Comparison of ENCODE assay signal across 10 mouse cellular contexts in genomic region chrX:23363441-23363840, GRCm38 (mm10). TPM values are rescaled to one million over a fixed set of nuclear protein-coding genes. Genes with fewer than 3 reads are reported as not detected.
A peak's percentile ranks its signal among the peaks of the same experiment; 100 is the strongest.
DNase-seq lines count a peak whose midpoint lies in the region; ATAC-seq and TF ChIP-seq lines count a peak whose summit lies in the region.
"Had no signal": no experiment of that assay in that cellular context is flagged by ENCODE, and none has a peak within 500 bp of the region (broad histone marks: within the 10 kb centered on the region; RNA-seq: fewer than 3 reads in every experiment).

No protein-coding gene starts in this region.

- TF ChIP-seq CTCF in lung, postnatal 0 days (IDR thresholded peaks at IDR 0.05) = no peak
- TF ChIP-seq CTCF in forebrain, postnatal 0 days (IDR thresholded peaks at IDR 0.05; ENCODE audit: low read depth) = no peak
- no peak for TF ChIP-seq CTCF in cerebellum, adult 2 months (IDR thresholded peaks at IDR 0.05; ENCODE audit: borderline replicate concordance, insufficient read depth, low read depth, low read length)

- peak overlapping the region; percentile 54 for H3K4me2 ChIP-seq in lung, postnatal 0 days (replicated peaks; ENCODE audit: low read depth, low read length)
- peak overlapping the region; percentile 53 for H3K4me2 ChIP-seq in forebrain, postnatal 0 days (ENCODE audit: low read depth)

- no peak overlapping the region for H3K4me3 ChIP-seq in lung, postnatal 0 days (ENCODE audit: low read depth, low read length)
- peak overlapping the region; percentile 12; the same call in 1 of the 2 replicates for H3K4me3 ChIP-seq in forebrain, postnatal 0 days (ENCODE audit: low read depth, low read length)
- peak overlapping the region; percentile 64; the same call in 1 of the 2 replicates for H3K4me3 ChIP-seq in midbrain, embryonic 10.5 days
- H3K4me3 ChIP-seq in cerebellum, adult 2 months (replicated peaks; ENCODE audit: insufficient read depth, low read depth, low read length) = no peak overlapping the region

- H3K27ac ChIP-seq in lung, postnatal 0 days (ENCODE audit: low read length) = no peak overlapping the region
- H3K27ac ChIP-seq in forebrain, postnatal 0 days (ENCODE audit: low read depth, low read length) = no peak overlapping the region
- H3K27ac ChIP-seq in midbrain, embryonic 10.5 days (replicated peaks) = no peak overlapping the region
- H3K27ac ChIP-seq in cerebellum, adult 2 months (ENCODE audit: insufficient read depth, low read length) = no peak overlapping the region

- no peak for TF ChIP-seq EP300 in lung, postnatal 0 days (IDR thresholded peaks at IDR 0.05)

- no peak overlapping the region for H3K9ac ChIP-seq in lung, postnatal 0 days (replicated peaks; ENCODE audit: low read depth)
- H3K9ac ChIP-seq in forebrain, postnatal 0 days = no peak overlapping the region
- H3K9ac ChIP-seq: liver, postnatal 0 days had no signal

- TF ChIP-seq POLR2A in cerebellum, adult 2 months (IDR thresholded peaks at IDR 0.05; ENCODE audit: borderline replicate concordance, insufficient read depth, low read length) = no peak

- 32% methylated on average over 6 of the region's 6 CpGs for WGBS in lung, postnatal 0 days
- 48% methylated on average over 6 of the region's 6 CpGs for whole genome bisulfite sequencing in forebrain, postnatal 0 days
- WGBS in midbrain, embryonic 10.5 days = 62% methylated on average over 6 of the region's 6 CpGs
- WGBS in cerebellum, adult 2 months = 72% methylated on average over 6 of the region's 6 CpGs

- peak; percentile 28 for DNase-seq in lung, postnatal 0 days (ENCODE audit: low spot score)
- no peak for DNase-seq in lung, postnatal 36 days
- peak; percentile 15 for DNase-seq in forebrain, postnatal 0 days
- no peak for DNase-seq in midbrain, embryonic 10.5 days (ENCODE audit: low spot score)
- no peak for DNase-seq in yolk sac, embryonic 10.5 days (ENCODE audit: low spot score)
- DNase-seq in cerebellum, adult 9-11 months = no peak
- no peak for DNase-seq in cerebellum, adult 2 months
- DNase-seq: kidney, adult 2 months; liver, postnatal 0 days had no signal

- H3K9me3 ChIP-seq in lung, postnatal 0 days (ENCODE audit: low read length) = no peaks in the 10 kb centered on the region
- H3K9me3 ChIP-seq in forebrain, postnatal 0 days (ENCODE audit: low read length) = no peaks in the 10 kb centered on the region
- no peaks in the 10 kb centered on the region; the same call in 1 of the 2 replicates for H3K9me3 ChIP-seq in midbrain, embryonic 10.5 days (replicated peaks)

- no peaks in the 10 kb centered on the region for H3K36me3 ChIP-seq in lung, postnatal 0 days (ENCODE audit: insufficient read depth, low read length)
- H3K36me3 ChIP-seq in forebrain, postnatal 0 days (ENCODE audit: insufficient read depth) = no peaks in the 10 kb centered on the region
- H3K36me3 ChIP-seq in midbrain, embryonic 10.5 days = no peaks in the 10 kb centered on the region

- no peak for ATAC-seq in lung, postnatal 0 days
- no peak for ATAC-seq in forebrain, postnatal 0 days
- ATAC-seq: liver, postnatal 0 days had no signal

- H3K27me3 ChIP-seq in lung, postnatal 0 days (replicated peaks; ENCODE audit: insufficient read depth, low read length) = no peaks in the 10 kb centered on the region
- H3K27me3 ChIP-seq in forebrain, postnatal 0 days (ENCODE audit: insufficient read depth, low read length) = no peaks in the 10 kb centered on the region
- H3K27me3 ChIP-seq in midbrain, embryonic 10.5 days (ENCODE audit: low read depth, poor library complexity, severe bottlenecking) = no peaks in the 10 kb centered on the region
- H3K27me3 ChIP-seq in cerebellum, adult 2 months (ENCODE audit: control insufficient read depth, insufficient read depth, low read length) = no peaks in the 10 kb centered on the region

- no peaks in the 10 kb centered on the region for H3K4me1 ChIP-seq in lung, postnatal 0 days (ENCODE audit: insufficient read depth, low read depth, low read length)
- no peaks in the 10 kb centered on the region for H3K4me1 ChIP-seq in forebrain, postnatal 0 days (ENCODE audit: insufficient read depth)
- no peaks in the 10 kb centered on the region for H3K4me1 ChIP-seq in midbrain, embryonic 10.5 days
- H3K4me1 ChIP-seq in cerebellum, adult 2 months (ENCODE audit: control insufficient read depth, insufficient read depth, low read length) = no peaks in the 10 kb centered on the region

RNA-seq across cellular contexts. Expression of gene Klhl13, which starts 1.4 kb away (rescaled TPM):
- 18.2 and 21.6 TPM in 2 replicates for polyA plus RNA-seq in lung, postnatal 0 days (2015; fragmentation: Nextera tagmentation; extraction: Ambion mirVana)
- 174 and 208 TPM in 2 replicates for total RNA-seq in forebrain, postnatal 0 days (2014; rRNA removed)
- 69.3 and 94.1 TPM in 2 replicates for polyA plus RNA-seq in forebrain, postnatal 0 days (2015; fragmentation: Nextera tagmentation; extraction: Ambion mirVana)
- polyA plus RNA-seq in midbrain, embryonic 10.5 days (2016; fragmentation: Nextera tagmentation; extraction: Ambion mirVana) = 48.5 and 64.3 TPM in 2 replicates
- 25.4 and 25.6 TPM in 2 replicates for polyA plus RNA-seq in cerebellum, adult 2 months (2012; rRNA removed)
- total RNA-seq: MEL had no signal

Comparison
In these comparisons a context has a peak if more than half of its experiments do, and no peak if none do; other contexts are left out.
1. DNase-seq: peak in lung, postnatal 0 days (single experiment) and forebrain, postnatal 0 days (single experiment); none in lung, postnatal 36 days (single experiment), midbrain, embryonic 10.5 days (single experiment), yolk sac, embryonic 10.5 days (single experiment), cerebellum, adult 9-11 months (single experiment) and cerebellum, adult 2 months (0 of 2).
2. H3K4me3 ChIP-seq: peak in forebrain, postnatal 0 days (single experiment) and midbrain, embryonic 10.5 days (single experiment); none in lung, postnatal 0 days (single experiment) and cerebellum, adult 2 months (single experiment).